Mouse (Mus musculus) kidney, embryonic 16.5 days (tissue): Measurements from ENCODE around the gene Cmya5. TPM values are rescaled to one million over a fixed set of nuclear protein-coding genes. Genes with fewer than 3 reads are reported as not detected.

Experiments used
- ATAC-seq: fragments of 200-750 bp; cut with Nextera tagmentation; 2 replicates; pipeline ENCODE4 v1.8.0; 2017; ENCODE audit warnings: moderate TSS enrichment; ENCODE audit not compliant: low FRiP score, low TSS enrichment
- H3K27ac ChIP-seq: fragments of 300-500 bp; sonication (generic); 2 replicates; pipeline ENCODE4 v1.5.1; 2014; ENCODE audit warnings: low read length
- H3K27me3 ChIP-seq: fragments of 300-500 bp; sonication (generic); 2 replicates; pipeline ENCODE4 v1.6.1; 2014; ENCODE audit warnings: low read length, control low read depth, mixed read lengths; ENCODE audit not compliant: insufficient read depth
- H3K36me3 ChIP-seq: fragments of 300-500 bp; sonication (generic); 2 replicates; pipeline ENCODE4 v1.6.1; 2014; ENCODE audit warnings: low read length, control low read depth, mixed read lengths; ENCODE audit not compliant: insufficient read depth
- H3K4me1 ChIP-seq: fragments of 300-500 bp; sonication (generic); 2 replicates; pipeline ENCODE4 v1.6.1; 2014; ENCODE audit warnings: low read length, control low read depth, mixed read lengths; ENCODE audit not compliant: insufficient read depth
- H3K4me2 ChIP-seq: fragments of 300-500 bp; sonication (generic); replicated peaks from 2 replicates; pipeline ENCODE4 v1.6.1; 2014; ENCODE audit warnings: low read depth, low read length
- H3K4me3 ChIP-seq: fragments of 300-500 bp; sonication (generic); 2 replicates; pipeline ENCODE4 v1.5.1; 2014; ENCODE audit warnings: mild to moderate bottlenecking, low read length
- H3K9ac ChIP-seq: fragments of 300-500 bp; sonication (generic); replicated peaks from 2 replicates; pipeline ENCODE4 v1.6.1; 2014; ENCODE audit warnings: low read length
- H3K9me3 ChIP-seq: fragments of 300-500 bp; sonication (generic); 2 replicates; pipeline ENCODE4 v1.6.1; 2016; ENCODE audit warnings: low read length, control low read depth
- WGBS: fragments of 180-500 bp; shearing (Covaris S2); extraction: QIAGEN DNeasy Blood & Tissue Kit; methylation state at CpG from one replicate; pipeline ENCODE4 v1.1.7; 2014; 5-methylcytosine and 5-hydroxymethylcytosine counted together
- polyA plus RNA-seq: library from polyadenylated mRNA; unstranded; fragments of >200 nt; fragmentation: Nextera tagmentation; extraction: Ambion mirVana; gene quantifications from 2 replicates; pipeline ENCODE4 v1.2.1, GENCODE M21; 2015

Gene Cmya5
- polyA plus RNA-seq, 1 experiment from 2014 or later = 0.11 TPM

- no peak overlapping the region for H3K9ac ChIP-seq
- no peak overlapping the region for H3K27ac ChIP-seq
- ATAC-seq = no peak
- no peak overlapping the region for H3K4me2 ChIP-seq
- H3K4me1 ChIP-seq = no peaks in the 10 kb centered on the region
- no peaks in the 10 kb centered on the region for H3K9me3 ChIP-seq
- H3K27me3 ChIP-seq = no peaks in the 10 kb centered on the region
- H3K4me3 ChIP-seq = no peak overlapping the region
- H3K36me3 ChIP-seq = peaks cover 27% of the 10 kb centered on the region
- WGBS = 82% methylated on average over 4 of the region's 4 CpGs
Measured at GRCm38 (mm10) chr13:93163303-93163702, 18.8 kb upstream of the Cmya5 start.

DNA sequence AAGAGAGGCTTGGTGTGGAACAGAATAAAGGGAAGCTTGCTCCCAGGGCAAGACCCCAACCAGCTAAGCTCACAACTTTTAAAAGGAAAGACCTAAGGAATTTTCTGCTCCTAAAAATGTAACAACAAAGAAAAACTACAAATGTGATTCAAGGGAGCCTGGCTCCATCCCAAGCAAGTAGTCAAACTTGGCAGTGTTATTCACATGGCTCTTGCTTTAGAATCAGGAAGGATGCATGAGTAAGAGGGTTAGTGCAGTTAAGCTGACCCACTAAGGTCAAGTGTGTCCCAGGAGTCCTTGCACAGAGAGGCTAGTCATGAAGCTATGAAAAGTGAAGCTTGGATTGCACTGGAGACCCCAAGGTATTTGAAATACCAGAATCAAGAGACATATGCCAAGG is 17.9 kb upstream of the Cmya5 start:
- no peak for ATAC-seq
- Histone ChIP-seq H3K4me3 (no peak overlapping the region), H3K4me2 (no peak overlapping the region), H3K36me3 (peaks cover 27% of the 10 kb centered on the region), H3K9me3 (no peaks in the 10 kb centered on the region), H3K4me1 (no peaks in the 10 kb centered on the region), H3K27me3 (no peaks in the 10 kb centered on the region), H3K27ac (no peak overlapping the region), H3K9ac (no peak overlapping the region)

DNA sequence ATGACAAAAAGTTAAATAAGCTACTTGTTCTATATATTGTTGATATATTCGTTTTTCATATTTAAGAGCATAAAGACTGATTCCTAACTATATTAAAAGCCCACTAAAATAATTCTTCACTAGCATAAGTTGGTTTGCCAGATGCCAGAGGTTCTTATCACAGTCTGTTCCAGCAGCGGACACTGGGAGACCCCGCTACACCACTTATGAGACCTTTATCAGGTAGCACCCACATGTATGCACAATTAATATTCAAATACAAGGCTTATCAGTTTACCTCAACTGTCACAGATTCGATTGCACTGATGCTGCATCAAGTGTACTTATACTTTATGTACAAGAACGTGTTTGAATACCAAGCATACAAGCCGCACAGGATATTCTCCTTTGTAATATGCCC is 13.7 kb upstream of the Cmya5 start:
- Histone ChIP-seq H3K9me3 (no peaks in the 10 kb centered on the region), H3K9ac (no peak overlapping the region), H3K4me1 (no peaks in the 10 kb centered on the region), H3K36me3 (peaks cover 18% of the 10 kb centered on the region), H3K27me3 (no peaks in the 10 kb centered on the region), H3K27ac (no peak overlapping the region), H3K4me2 (no peak overlapping the region), H3K4me3 (no peak overlapping the region)
- ATAC-seq = no peak
- 93% methylated on average over 6 of the region's 6 CpGs for WGBS

GRCm38 (mm10) chr13:93153280-93153679 is 8.8 kb upstream of the Cmya5 start:
- Histone ChIP-seq H3K27me3 (no peaks in the 10 kb centered on the region), H3K4me2 (no peak overlapping the region), H3K4me1 (no peaks in the 10 kb centered on the region), H3K27ac (no peak overlapping the region), H3K4me3 (no peak overlapping the region), H3K36me3 (peaks cover 22% of the 10 kb centered on the region), H3K9me3 (no peaks in the 10 kb centered on the region), H3K9ac (no peak overlapping the region)
- 92% methylated on average over 1 of the region's 1 CpGs for WGBS
- no peak for ATAC-seq

- Histone ChIP-seq H3K36me3 (peaks cover 6% of the 10 kb centered on the region; the same call in 1 of the 2 replicates), H3K4me1 (peaks cover 14% of the 10 kb centered on the region), H3K9ac (peak overlapping the region; percentile 71), H3K4me2 (peak overlapping the region; percentile 94), H3K27ac (no peak overlapping the region), H3K4me3 (peak overlapping the region; percentile 59), H3K27me3 (no peaks in the 10 kb centered on the region), H3K9me3 (no peaks in the 10 kb centered on the region)
- 15% methylated on average over 11 of the region's 11 CpGs for WGBS
- no peak for ATAC-seq
Measured at GRCm38 (mm10) chr13:93143819-93144283, 673 bp downstream of the Cmya5 start.

DNA sequence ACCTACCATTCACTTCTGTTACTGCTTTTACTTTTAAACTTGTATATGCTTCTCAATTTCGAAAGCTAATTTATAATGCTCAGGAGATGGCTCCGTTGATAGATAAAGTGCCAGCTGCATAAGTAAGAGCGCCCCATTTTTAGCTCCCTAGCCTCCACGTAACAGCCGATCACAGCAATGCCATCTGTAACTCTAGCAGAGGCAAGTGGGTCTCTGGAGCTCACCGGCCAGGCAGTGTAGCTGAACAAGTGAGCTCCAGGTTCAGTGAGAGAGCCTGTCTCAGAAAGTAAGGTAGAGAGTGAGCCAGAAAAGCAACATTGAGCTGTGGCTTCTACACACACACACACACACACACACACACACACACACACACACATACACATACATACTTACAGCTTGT is 3.3 kb downstream of the Cmya5 start:
- WGBS = 95% methylated on average over 6 of the region's 6 CpGs
- H3K4me1 ChIP-seq = peaks cover 14% of the 10 kb centered on the region
- H3K9me3 ChIP-seq = no peaks in the 10 kb centered on the region
- no peak overlapping the region for H3K27ac ChIP-seq
- H3K4me2 ChIP-seq = no peak overlapping the region
- H3K36me3 ChIP-seq = no peaks in the 10 kb centered on the region
- H3K9ac ChIP-seq = no peak overlapping the region
- no peak for ATAC-seq
- H3K27me3 ChIP-seq = no peaks in the 10 kb centered on the region
- H3K4me3 ChIP-seq = no peak overlapping the region

GRCm38 (mm10) chr13:93138059-93138458 is 6.5 kb downstream of the Cmya5 start:
- H3K4me3 ChIP-seq = no peak overlapping the region
- H3K9me3 ChIP-seq = no peaks in the 10 kb centered on the region
- no peak overlapping the region for H3K9ac ChIP-seq
- no peaks in the 10 kb centered on the region for H3K27me3 ChIP-seq
- no peaks in the 10 kb centered on the region for H3K36me3 ChIP-seq
- H3K27ac ChIP-seq = no peak overlapping the region
- peak; percentile 49; the same call in 1 of the 2 replicates for ATAC-seq
- no peaks in the 10 kb centered on the region for H3K4me1 ChIP-seq
- no peak overlapping the region for H3K4me2 ChIP-seq
- WGBS = 33% methylated on average over 1 of the region's 1 CpGs

DNA sequence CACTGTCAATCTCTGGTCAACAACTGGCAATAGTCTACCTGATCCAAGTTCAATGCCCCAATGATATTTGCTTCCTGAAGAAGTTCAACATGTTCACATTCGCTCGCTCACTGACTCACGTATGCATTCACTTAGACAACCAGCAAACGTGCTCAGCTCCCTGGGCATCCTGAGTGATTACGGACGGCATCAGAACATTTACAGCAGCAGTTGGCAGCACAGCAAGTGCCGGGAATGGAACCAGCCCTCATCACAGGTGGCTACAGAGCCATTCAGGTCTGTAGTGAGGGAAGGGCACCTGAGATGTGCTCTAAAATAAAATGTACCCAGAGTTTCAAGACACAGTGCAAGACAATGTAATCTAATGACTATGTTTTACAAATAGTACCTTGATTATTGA is 7.4 kb downstream of the Cmya5 start:
- no peaks in the 10 kb centered on the region for H3K27me3 ChIP-seq
- 88% methylated on average over 7 of the region's 7 CpGs for WGBS
- H3K4me1 ChIP-seq = no peaks in the 10 kb centered on the region
- H3K4me3 ChIP-seq = no peak overlapping the region
- H3K27ac ChIP-seq = no peak overlapping the region
- H3K9me3 ChIP-seq = no peaks in the 10 kb centered on the region
- H3K9ac ChIP-seq = no peak overlapping the region
- no peak overlapping the region for H3K4me2 ChIP-seq
- ATAC-seq = no peak
- no peaks in the 10 kb centered on the region for H3K36me3 ChIP-seq

DNA sequence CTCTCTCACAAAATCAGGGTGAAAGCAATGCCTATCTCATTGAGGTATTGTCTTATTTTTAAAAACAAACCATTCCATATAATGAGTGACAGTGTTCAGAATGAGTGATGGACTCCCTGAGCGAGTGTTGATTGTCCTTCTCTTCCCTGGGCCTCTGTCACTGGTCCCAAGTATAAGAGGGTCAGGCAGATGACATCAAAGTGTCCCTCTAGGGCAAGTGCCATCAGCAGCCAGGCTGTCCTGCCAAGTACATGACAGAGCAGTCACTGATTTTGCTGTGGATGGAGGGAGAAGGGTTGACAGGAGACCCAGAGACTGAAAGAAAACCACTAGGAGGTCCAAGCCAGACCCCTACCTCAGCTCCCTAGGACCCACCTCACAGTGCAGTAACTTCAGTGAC is 8.3 kb downstream of the Cmya5 start:
- H3K9me3 ChIP-seq = no peaks in the 10 kb centered on the region
- H3K27ac ChIP-seq = no peak overlapping the region
- no peaks in the 10 kb centered on the region for H3K4me1 ChIP-seq
- no peak overlapping the region for H3K4me2 ChIP-seq
- no peaks in the 10 kb centered on the region for H3K36me3 ChIP-seq
- no peak overlapping the region for H3K9ac ChIP-seq
- H3K4me3 ChIP-seq = no peak overlapping the region
- ATAC-seq = no peak
- no peaks in the 10 kb centered on the region for H3K27me3 ChIP-seq
- 85% methylated on average over 1 of the region's 1 CpGs for WGBS

GRCm38 (mm10) chr13:93135501-93135900 is 9.0 kb downstream of the Cmya5 start:
- no peaks in the 10 kb centered on the region for H3K4me1 ChIP-seq
- no peak overlapping the region for H3K27ac ChIP-seq
- ATAC-seq = no peak
- H3K9me3 ChIP-seq = no peaks in the 10 kb centered on the region
- WGBS = 58% methylated on average over 2 of the region's 2 CpGs
- no peak overlapping the region for H3K4me2 ChIP-seq
- H3K4me3 ChIP-seq = no peak overlapping the region
- no peak overlapping the region for H3K9ac ChIP-seq
- H3K36me3 ChIP-seq = no peaks in the 10 kb centered on the region
- H3K27me3 ChIP-seq = no peaks in the 10 kb centered on the region

GRCm38 (mm10) chr13:93130674-93131073 is 13.8 kb downstream of the Cmya5 start:
- H3K27me3 ChIP-seq = no peaks in the 10 kb centered on the region
- no peak overlapping the region for H3K9ac ChIP-seq
- no peaks in the 10 kb centered on the region for H3K36me3 ChIP-seq
- H3K4me2 ChIP-seq = no peak overlapping the region
- no peak for ATAC-seq
- no peaks in the 10 kb centered on the region for H3K4me1 ChIP-seq
- H3K9me3 ChIP-seq = no peaks in the 10 kb centered on the region
- H3K4me3 ChIP-seq = no peak overlapping the region
- no peak overlapping the region for H3K27ac ChIP-seq
- 82% methylated on average over 3 of the region's 3 CpGs for WGBS
